Mouse (Mus musculus): ENCODE measurements at regions not wholly inside any gene's neighbourhood (a gene's known extent, or its start where the extent isn't known, plus 50 kb on each side); places are given as distances from the start of the nearest gene placed in this dataset.
"Not testable (repeated sequence)": the region's sequence is repeated elsewhere in the genome, so short reads cannot be mapped to it uniquely, and the experiment has no call there.

GRCm38 (mm10) chr19:59516957-59517356 is 58.8 kb downstream of the Emx2 start:
- ATAC-seq (ENCODE audit: insufficient read depth, low FRiP score): no peak
- no peaks in the 10 kb centered on the region for H3K4me1 ChIP-seq (ENCODE audit: control insufficient read depth, insufficient read depth, low read length)
- no peaks in the 10 kb centered on the region for H3K27me3 ChIP-seq (ENCODE audit: control insufficient read depth, insufficient read depth, low read length)
- no peak overlapping the region for H3K27ac ChIP-seq (ENCODE audit: low read length)
- 79% methylated on average over 4 of the region's 4 CpGs for WGBS
- H3K4me2 ChIP-seq (ENCODE audit: low read depth, low read length): no peak overlapping the region
- no peak overlapping the region for H3K9ac ChIP-seq (ENCODE audit: low read length)
- no peak overlapping the region for H3K4me3 ChIP-seq (replicated peaks; ENCODE audit: low read length)
- H3K9me3 ChIP-seq (replicated peaks; ENCODE audit: control insufficient read depth, low read length): no peaks in the 10 kb centered on the region
- no peaks in the 10 kb centered on the region for H3K36me3 ChIP-seq (ENCODE audit: control insufficient read depth, insufficient read depth, low read length)

- WGBS: 78% methylated on average over 3 of the region's 3 CpGs
- Histone ChIP-seq H3K36me3 (ENCODE audit: control insufficient read depth, insufficient read depth, low read length) (no peaks in the 10 kb centered on the region), H3K9ac (ENCODE audit: low read length) (no peak overlapping the region), H3K4me1 (ENCODE audit: control insufficient read depth, insufficient read depth, low read length) (no peaks in the 10 kb centered on the region), H3K27me3 (ENCODE audit: control insufficient read depth, insufficient read depth, low read length) (no peaks in the 10 kb centered on the region), H3K27ac (ENCODE audit: low read length) (no peak overlapping the region), H3K9me3 (replicated peaks; ENCODE audit: control insufficient read depth, low read length) (no peaks in the 10 kb centered on the region), H3K4me2 (ENCODE audit: low read depth, low read length) (no peak overlapping the region), H3K4me3 (replicated peaks; ENCODE audit: low read length) (no peak overlapping the region)
- no peak for ATAC-seq (ENCODE audit: insufficient read depth, low FRiP score)
Measured at GRCm38 (mm10) chr19:59519156-59519555, 61.0 kb downstream of the Emx2 start.

GRCm38 (mm10) chr19:59522176-59522575 is 64.0 kb downstream of the Emx2 start:
- Histone ChIP-seq H3K4me3 (replicated peaks; ENCODE audit: low read length) (no peak overlapping the region), H3K9ac (ENCODE audit: low read length) (no peak overlapping the region), H3K4me2 (ENCODE audit: low read depth, low read length) (no peak overlapping the region), H3K27ac (ENCODE audit: low read length) (no peak overlapping the region), H3K9me3 (replicated peaks; ENCODE audit: control insufficient read depth, low read length) (no peaks in the 10 kb centered on the region), H3K36me3 (ENCODE audit: control insufficient read depth, insufficient read depth, low read length) (no peaks in the 10 kb centered on the region), H3K4me1 (ENCODE audit: control insufficient read depth, insufficient read depth, low read length) (no peaks in the 10 kb centered on the region), H3K27me3 (ENCODE audit: control insufficient read depth, insufficient read depth, low read length) (no peaks in the 10 kb centered on the region)
- ATAC-seq (ENCODE audit: insufficient read depth, low FRiP score): no peak
- WGBS: 72% methylated on average over 11 of the region's 11 CpGs

GRCm38 (mm10) chr19:59523356-59523755 is 65.2 kb downstream of the Emx2 start:
- Histone ChIP-seq H3K27ac (ENCODE audit: low read length) (no peak overlapping the region), H3K4me1 (ENCODE audit: control insufficient read depth, insufficient read depth, low read length) (no peaks in the 10 kb centered on the region), H3K9ac (ENCODE audit: low read length) (no peak overlapping the region), H3K4me2 (ENCODE audit: low read depth, low read length) (no peak overlapping the region), H3K27me3 (ENCODE audit: control insufficient read depth, insufficient read depth, low read length) (no peaks in the 10 kb centered on the region), H3K4me3 (replicated peaks; ENCODE audit: low read length) (no peak overlapping the region), H3K36me3 (ENCODE audit: control insufficient read depth, insufficient read depth, low read length) (no peaks in the 10 kb centered on the region), H3K9me3 (replicated peaks; ENCODE audit: control insufficient read depth, low read length) (no peaks in the 10 kb centered on the region)
- 78% methylated on average over 10 of the region's 10 CpGs for WGBS
- no peak for ATAC-seq (ENCODE audit: insufficient read depth, low FRiP score)

GRCm38 (mm10) chr19:59564101-59564500 is 105.9 kb downstream of the Emx2 start:
- ATAC-seq (ENCODE audit: insufficient read depth, low FRiP score): no peak
- Histone ChIP-seq H3K4me2 (ENCODE audit: low read depth, low read length) (no peak overlapping the region), H3K36me3 (ENCODE audit: control insufficient read depth, insufficient read depth, low read length) (no peaks in the 10 kb centered on the region)

GRCm38 (mm10) chr19:59568907-59569306 is 110.7 kb downstream of the Emx2 start:
- no peaks in the 10 kb centered on the region for H3K9me3 ChIP-seq (replicated peaks; ENCODE audit: control insufficient read depth, low read length)
- no peak overlapping the region for H3K9ac ChIP-seq (ENCODE audit: low read length)
- no peak overlapping the region for H3K4me3 ChIP-seq (replicated peaks; ENCODE audit: low read length)
- no peaks in the 10 kb centered on the region for H3K27me3 ChIP-seq (ENCODE audit: control insufficient read depth, insufficient read depth, low read length)
- H3K36me3 ChIP-seq (ENCODE audit: control insufficient read depth, insufficient read depth, low read length): no peaks in the 10 kb centered on the region
- no peaks in the 10 kb centered on the region for H3K4me1 ChIP-seq (ENCODE audit: control insufficient read depth, insufficient read depth, low read length)
- H3K27ac ChIP-seq (ENCODE audit: low read length): no peak overlapping the region
- H3K4me2 ChIP-seq (ENCODE audit: low read depth, low read length): no peak overlapping the region
- no peak for ATAC-seq (ENCODE audit: insufficient read depth, low FRiP score)

More at GRCm38 (mm10) chr19:59564101-59564500, 105.9 kb downstream of the Emx2 start:
- Histone ChIP-seq H3K9me3 (replicated peaks; ENCODE audit: control insufficient read depth, low read length) (no peaks in the 10 kb centered on the region), H3K9ac (ENCODE audit: low read length) (no peak overlapping the region), H3K4me3 (replicated peaks; ENCODE audit: low read length) (no peak overlapping the region), H3K4me1 (ENCODE audit: control insufficient read depth, insufficient read depth, low read length) (no peaks in the 10 kb centered on the region), H3K27me3 (ENCODE audit: control insufficient read depth, insufficient read depth, low read length) (no peaks in the 10 kb centered on the region), H3K27ac (ENCODE audit: low read length) (no peak overlapping the region)
- 76% methylated on average over 4 of the region's 4 CpGs for WGBS

GRCm38 (mm10) chr19:59569590-59569989 is 111.4 kb downstream of the Emx2 start:
- not testable (repeated sequence) for H3K4me3 ChIP-seq (replicated peaks; ENCODE audit: low read length); H3K27ac ChIP-seq (ENCODE audit: low read length); H3K9me3 ChIP-seq (replicated peaks; ENCODE audit: control insufficient read depth, low read length); H3K36me3 ChIP-seq (ENCODE audit: control insufficient read depth, insufficient read depth, low read length); ATAC-seq (ENCODE audit: insufficient read depth, low FRiP score); H3K4me2 ChIP-seq (ENCODE audit: low read depth, low read length); H3K27me3 ChIP-seq (ENCODE audit: control insufficient read depth, insufficient read depth, low read length); H3K9ac ChIP-seq (ENCODE audit: low read length); H3K4me1 ChIP-seq (ENCODE audit: control insufficient read depth, insufficient read depth, low read length)
- 78% methylated on average over 2 of the region's 2 CpGs for WGBS

GRCm38 (mm10) chr19:59574346-59574745 is 116.2 kb downstream of the Emx2 start:
- Histone ChIP-seq H3K4me2 (ENCODE audit: low read depth, low read length) (no peak overlapping the region), H3K4me3 (replicated peaks; ENCODE audit: low read length) (no peak overlapping the region), H3K36me3 (ENCODE audit: control insufficient read depth, insufficient read depth, low read length) (no peaks in the 10 kb centered on the region), H3K9ac (ENCODE audit: low read length) (no peak overlapping the region), H3K9me3 (replicated peaks; ENCODE audit: control insufficient read depth, low read length) (no peaks in the 10 kb centered on the region), H3K4me1 (ENCODE audit: control insufficient read depth, insufficient read depth, low read length) (no peaks in the 10 kb centered on the region), H3K27me3 (ENCODE audit: control insufficient read depth, insufficient read depth, low read length) (no peaks in the 10 kb centered on the region), H3K27ac (ENCODE audit: low read length) (no peak overlapping the region)
- no peak for ATAC-seq (ENCODE audit: insufficient read depth, low FRiP score)
- 65% methylated on average over 3 of the region's 3 CpGs for WGBS

GRCm38 (mm10) chr19:59577886-59578285 is 119.7 kb downstream of the Emx2 start:
- no peak overlapping the region for H3K4me2 ChIP-seq (ENCODE audit: low read depth, low read length)

GRCm38 (mm10) chr19:59579676-59580075 is 121.5 kb downstream of the Emx2 start:
- ATAC-seq (ENCODE audit: insufficient read depth, low FRiP score): no peak
- H3K4me3 ChIP-seq (replicated peaks; ENCODE audit: low read length): no peak overlapping the region
- no peaks in the 10 kb centered on the region for H3K27me3 ChIP-seq (ENCODE audit: control insufficient read depth, insufficient read depth, low read length)
- WGBS: 74% methylated on average over 1 of the region's 1 CpGs
- no peaks in the 10 kb centered on the region for H3K36me3 ChIP-seq (ENCODE audit: control insufficient read depth, insufficient read depth, low read length)
- no peaks in the 10 kb centered on the region for H3K4me1 ChIP-seq (ENCODE audit: control insufficient read depth, insufficient read depth, low read length)
- H3K9me3 ChIP-seq (replicated peaks; ENCODE audit: control insufficient read depth, low read length): no peaks in the 10 kb centered on the region
- no peak overlapping the region for H3K9ac ChIP-seq (ENCODE audit: low read length)
- no peak overlapping the region for H3K4me2 ChIP-seq (ENCODE audit: low read depth, low read length)
- H3K27ac ChIP-seq (ENCODE audit: low read length): no peak overlapping the region

More at GRCm38 (mm10) chr19:59577886-59578285, 119.7 kb downstream of the Emx2 start:
- no peak for ATAC-seq (ENCODE audit: insufficient read depth, low FRiP score)
- WGBS: 77% methylated on average over 9 of the region's 9 CpGs
- Histone ChIP-seq H3K4me3 (replicated peaks; ENCODE audit: low read length) (no peak overlapping the region), H3K27me3 (ENCODE audit: control insufficient read depth, insufficient read depth, low read length) (no peaks in the 10 kb centered on the region), H3K9ac (ENCODE audit: low read length) (no peak overlapping the region), H3K9me3 (replicated peaks; ENCODE audit: control insufficient read depth, low read length) (no peaks in the 10 kb centered on the region), H3K27ac (ENCODE audit: low read length) (no peak overlapping the region), H3K36me3 (ENCODE audit: control insufficient read depth, insufficient read depth, low read length) (no peaks in the 10 kb centered on the region), H3K4me1 (ENCODE audit: control insufficient read depth, insufficient read depth, low read length) (no peaks in the 10 kb centered on the region)
